Comparison of ENCODE assay signal across 10 mouse cellular contexts in the genomic region with DNA sequence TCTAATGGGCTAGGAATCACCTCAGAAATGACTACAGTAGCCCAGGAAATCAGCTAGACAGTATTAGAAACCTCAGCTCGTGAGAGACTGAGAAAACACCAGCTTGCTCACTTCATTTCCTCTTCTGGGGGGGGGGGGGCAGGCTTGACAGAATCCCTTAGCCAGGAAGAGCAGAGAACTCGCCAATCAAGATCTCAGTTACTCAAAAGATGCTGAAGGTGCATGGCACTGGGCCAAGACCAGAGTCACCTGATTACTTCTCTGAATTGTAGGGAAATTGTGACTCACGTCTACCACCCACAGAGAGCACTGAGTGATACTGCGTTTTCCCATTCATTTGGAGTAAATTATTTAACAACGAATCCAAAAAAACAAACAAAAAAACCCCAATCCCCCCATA. TPM values are rescaled to one million over a fixed set of nuclear protein-coding genes. Genes with fewer than 3 reads are reported as not detected.
A peak's percentile ranks its signal among the peaks of the same experiment; 100 is the strongest.
DNase-seq lines count a peak whose midpoint lies in the region; ATAC-seq and TF ChIP-seq lines count a peak whose summit lies in the region.
"Had no signal": no experiment of that assay in that cellular context is flagged by ENCODE, and none has a peak within 500 bp of the region (broad histone marks: within the 10 kb centered on the region; RNA-seq: fewer than 3 reads in every experiment).

No protein-coding gene starts in this region.

- H3K4me2 ChIP-seq in intestine, postnatal 0 days (replicated peaks; ENCODE audit: low read depth), result no peak overlapping the region
- H3K4me2 ChIP-seq in stomach, embryonic 16.5 days (ENCODE audit: low read depth, low read length), result no peak overlapping the region
- H3K4me2 ChIP-seq in midbrain, embryonic 11.5 days, result no peak overlapping the region

- peak; percentile 55; the same call in 1 of the 2 replicates for ATAC-seq in intestine, postnatal 0 days
- ATAC-seq in stomach, embryonic 16.5 days (ENCODE audit: insufficient read depth, low FRiP score), result no peak
- no peak for ATAC-seq in midbrain, embryonic 11.5 days (ENCODE audit: low FRiP score)

- peak; percentile 22 to 23 for DNase-seq in cerebellum, postnatal 10 days
- DNase-seq in cerebellum, adult 9-11 months, result no peak
- peak; percentile 14 to 18 for DNase-seq in spleen, adult 18-20 months
- DNase-seq in spleen, adult 12 weeks (ENCODE audit: low spot score), result no peak
- DNase-seq in midbrain, embryonic 11.5 days (ENCODE audit: low spot score, missing footprints), result no peak
- no peak for DNase-seq in gastrocnemius, adult 8-10 months (ENCODE audit: low spot score in 2 of 2)

- TF ChIP-seq CTCF in intestine, postnatal 0 days (IDR thresholded peaks at IDR 0.05; ENCODE audit: low read depth), result no peak

- no peak overlapping the region for H3K9ac ChIP-seq in intestine, postnatal 0 days (ENCODE audit: low read depth, low read length)
- H3K9ac ChIP-seq in stomach, embryonic 16.5 days (ENCODE audit: low read length), result no peak overlapping the region
- H3K9ac ChIP-seq in midbrain, embryonic 11.5 days (ENCODE audit: low read length), result no peak overlapping the region

- H3K4me3 ChIP-seq in intestine, postnatal 0 days (ENCODE audit: low read depth, low read length), result no peak overlapping the region
- H3K4me3 ChIP-seq in stomach, embryonic 16.5 days (replicated peaks; ENCODE audit: low read length), result no peak overlapping the region
- no peak overlapping the region for H3K4me3 ChIP-seq in midbrain, embryonic 11.5 days (ENCODE audit: low read depth, low read length)

- no peaks in the 10 kb centered on the region for H3K27me3 ChIP-seq in intestine, postnatal 0 days (replicated peaks; ENCODE audit: control insufficient read depth, insufficient read depth, low read length)
- H3K27me3 ChIP-seq in stomach, embryonic 16.5 days (ENCODE audit: control insufficient read depth, insufficient read depth, low read length), result no peaks in the 10 kb centered on the region
- no peaks in the 10 kb centered on the region for H3K27me3 ChIP-seq in midbrain, embryonic 11.5 days (ENCODE audit: control insufficient read depth, insufficient read depth, low read length)

- no peaks in the 10 kb centered on the region for H3K36me3 ChIP-seq in intestine, postnatal 0 days (ENCODE audit: control insufficient read depth, insufficient read depth)
- no peaks in the 10 kb centered on the region for H3K36me3 ChIP-seq in stomach, embryonic 16.5 days (ENCODE audit: control insufficient read depth, insufficient read depth, low read length)
- H3K36me3 ChIP-seq in midbrain, embryonic 11.5 days (ENCODE audit: control insufficient read depth, insufficient read depth, low read length), result no peaks in the 10 kb centered on the region

- no peaks in the 10 kb centered on the region for H3K9me3 ChIP-seq in intestine, postnatal 0 days (ENCODE audit: control insufficient read depth)
- no peaks in the 10 kb centered on the region for H3K9me3 ChIP-seq in stomach, embryonic 16.5 days (replicated peaks; ENCODE audit: control insufficient read depth, low read length)
- H3K9me3 ChIP-seq in midbrain, embryonic 11.5 days (ENCODE audit: control insufficient read depth, low read length), result no peaks in the 10 kb centered on the region; the same call in 1 of the 2 replicates

- no peak overlapping the region for H3K27ac ChIP-seq in intestine, postnatal 0 days (ENCODE audit: low read depth, low read length)
- peak overlapping the region; percentile 60; the same call in 1 of the 2 replicates for H3K27ac ChIP-seq in stomach, embryonic 16.5 days (ENCODE audit: low read length)
- H3K27ac ChIP-seq in midbrain, embryonic 11.5 days (ENCODE audit: low read depth, low read length), result no peak overlapping the region

- no peaks in the 10 kb centered on the region; the same call in 1 of the 2 replicates for H3K4me1 ChIP-seq in intestine, postnatal 0 days (replicated peaks; ENCODE audit: control insufficient read depth, insufficient read depth, low read length)
- 0 out of 2 replicates have a peak, but pooled peaks cover 2% of the 10 kb centered on the region for H3K4me1 ChIP-seq in stomach, embryonic 16.5 days (ENCODE audit: control insufficient read depth, insufficient read depth, low read length)
- H3K4me1 ChIP-seq in midbrain, embryonic 11.5 days (ENCODE audit: control insufficient read depth, insufficient read depth, low read length), result no peaks in the 10 kb centered on the region

- WGBS in intestine, postnatal 0 days, result 31% methylated on average over 5 of the region's 5 CpGs
- WGBS in stomach, embryonic 16.5 days, result 35% methylated on average over 5 of the region's 5 CpGs
- WGBS in midbrain, embryonic 11.5 days, result 74% methylated on average over 5 of the region's 5 CpGs

RNA-seq across cellular contexts. Expression of a gene that starts 8.2 kb away (rescaled TPM):
- 2.5 and 2.6 TPM in 2 replicates for polyA plus RNA-seq in intestine, postnatal 0 days (2015; fragmentation: Nextera tagmentation; extraction: Ambion mirVana)
- 27.4 and 36.0 TPM in 2 replicates for polyA plus RNA-seq in stomach, embryonic 16.5 days (2015; fragmentation: Nextera tagmentation; extraction: Ambion mirVana)
- polyA plus RNA-seq in midbrain, embryonic 11.5 days (2014; fragmentation: Nextera tagmentation; extraction: Ambion mirVana), result 0.40 and 0.63 TPM in 2 replicates
- 1 to 10 TPM in 3 of 4 experiments, under 1 TPM in 1; 0.85 to 2.0 (median 1.5) TPM for total RNA-seq in gastrocnemius, adult 8-10 months (2022)
- total RNA-seq: common myeloid progenitor, adult 5-6 weeks had no signal
- polyA plus RNA-seq: hindbrain, embryonic 11.5 days had no signal

RNA-seq across cellular contexts. Expression of a gene that starts 27.5 kb away (rescaled TPM):
- polyA plus RNA-seq in intestine, postnatal 0 days (2015; fragmentation: Nextera tagmentation; extraction: Ambion mirVana), result 18.4 and 19.7 TPM in 2 replicates
- 15.0 and 18.0 TPM in 2 replicates for polyA plus RNA-seq in stomach, embryonic 16.5 days (2015; fragmentation: Nextera tagmentation; extraction: Ambion mirVana)
- 7.0 and 9.1 TPM in 2 replicates for polyA plus RNA-seq in midbrain, embryonic 11.5 days (2014; fragmentation: Nextera tagmentation; extraction: Ambion mirVana)
- total RNA-seq in gastrocnemius, adult 8-10 months (2022), result 1 to 10 TPM; 3.1 to 4.0 (median 3.6) TPM

RNA-seq across cellular contexts. Expression of a gene that starts 53.1 kb away (rescaled TPM):
- polyA plus RNA-seq in intestine, postnatal 0 days (2015; fragmentation: Nextera tagmentation; extraction: Ambion mirVana), result 113 and 126 TPM in 2 replicates
- 176 and 188 TPM in 2 replicates for polyA plus RNA-seq in stomach, embryonic 16.5 days (2015; fragmentation: Nextera tagmentation; extraction: Ambion mirVana)
- 225 and 257 TPM in 2 replicates for polyA plus RNA-seq in midbrain, embryonic 11.5 days (2014; fragmentation: Nextera tagmentation; extraction: Ambion mirVana)
- 10 to 100 TPM; 54.8 to 68.5 (median 57.3) TPM for total RNA-seq in gastrocnemius, adult 8-10 months (2022)

Comparison
In these comparisons a context has a peak if more than half of its experiments do, and no peak if none do; other contexts are left out.
1. DNase-seq: peak in cerebellum, postnatal 10 days (2 of 2) and spleen, adult 18-20 months (2 of 2); none in cerebellum, adult 9-11 months (single experiment), spleen, adult 12 weeks (single experiment), midbrain, embryonic 11.5 days (single experiment) and gastrocnemius, adult 8-10 months (0 of 2).